ENCODE assay signal across 27 mouse cellular contexts in genomic region chr14:27889650-27890049, GRCm38 (mm10).
DNase-seq lines count a peak whose midpoint lies in the region; ATAC-seq and TF ChIP-seq lines count a peak whose summit lies in the region.
"Had no signal": no experiment of that assay in that cellular context is flagged by ENCODE, and none has a peak within 500 bp of the region (broad histone marks: within the 10 kb centered on the region; RNA-seq: fewer than 3 reads in every experiment).

No protein-coding gene starts in this region.

- no peak overlapping the region for H3K4me2 ChIP-seq in embryonic facial prominence, embryonic 14.5 days (ENCODE audit: low read depth, low read length)
- no peak overlapping the region for H3K4me2 ChIP-seq in lung, postnatal 0 days (replicated peaks; ENCODE audit: low read depth, low read length)
- H3K4me2 ChIP-seq: forebrain, embryonic 15.5 days; heart, embryonic 15.5 days; hindbrain, embryonic 13.5 days had no signal

- ATAC-seq in embryonic facial prominence, embryonic 14.5 days (ENCODE audit: low read depth) = no peak
- no peak for ATAC-seq in lung, postnatal 0 days
- peak; percentile 100 for ATAC-seq in megakaryocyte, adult 5-6 weeks (ENCODE audit: poor library complexity, severe bottlenecking)
- ATAC-seq: forebrain, embryonic 15.5 days; intestine, embryonic 16.5 days; Patski had no signal

- no peaks in the 10 kb centered on the region for H3K36me3 ChIP-seq in embryonic facial prominence, embryonic 14.5 days (ENCODE audit: control insufficient read depth, insufficient read depth, low read length)
- H3K36me3 ChIP-seq in embryonic facial prominence, embryonic 10.5 days (replicated peaks) = no peaks in the 10 kb centered on the region
- no peaks in the 10 kb centered on the region for H3K36me3 ChIP-seq in lung, postnatal 0 days (ENCODE audit: insufficient read depth, low read length)
- H3K36me3 ChIP-seq: forebrain, embryonic 10.5 days; forebrain, embryonic 15.5 days; heart, embryonic 10.5 days; heart, embryonic 15.5 days; hindbrain, embryonic 13.5 days had no signal

- H3K4me1 ChIP-seq in embryonic facial prominence, embryonic 14.5 days (ENCODE audit: control insufficient read depth, insufficient read depth, low read length) = no peaks in the 10 kb centered on the region
- no peaks in the 10 kb centered on the region for H3K4me1 ChIP-seq in embryonic facial prominence, embryonic 10.5 days
- H3K4me1 ChIP-seq in lung, postnatal 0 days (ENCODE audit: insufficient read depth, low read depth, low read length) = no peaks in the 10 kb centered on the region
- H3K4me1 ChIP-seq: forebrain, embryonic 10.5 days; forebrain, embryonic 15.5 days; heart, embryonic 10.5 days; heart, embryonic 15.5 days; hindbrain, embryonic 13.5 days had no signal

- H3K9ac ChIP-seq in embryonic facial prominence, embryonic 14.5 days (ENCODE audit: low read depth, low read length) = no peak overlapping the region
- no peak overlapping the region for H3K9ac ChIP-seq in lung, postnatal 0 days (replicated peaks; ENCODE audit: low read depth)
- H3K9ac ChIP-seq: forebrain, embryonic 15.5 days; heart, embryonic 15.5 days; hindbrain, embryonic 13.5 days had no signal

- no peak overlapping the region for H3K4me3 ChIP-seq in embryonic facial prominence, embryonic 14.5 days (ENCODE audit: low read depth, low read length)
- H3K4me3 ChIP-seq in embryonic facial prominence, embryonic 10.5 days = no peak overlapping the region
- H3K4me3 ChIP-seq in lung, postnatal 0 days (ENCODE audit: low read depth, low read length) = no peak overlapping the region
- H3K4me3 ChIP-seq: forebrain, embryonic 10.5 days; forebrain, embryonic 15.5 days; heart, embryonic 10.5 days; heart, embryonic 15.5 days; hindbrain, embryonic 13.5 days had no signal

- TF ChIP-seq CTCF in lung, postnatal 0 days (IDR thresholded peaks at IDR 0.05) = no peak

- H3K9me3 ChIP-seq in embryonic facial prominence, embryonic 14.5 days (ENCODE audit: control insufficient read depth, low read length) = no peaks in the 10 kb centered on the region
- H3K9me3 ChIP-seq in embryonic facial prominence, embryonic 10.5 days = no peaks in the 10 kb centered on the region
- no peaks in the 10 kb centered on the region for H3K9me3 ChIP-seq in lung, postnatal 0 days (ENCODE audit: low read length)
- H3K9me3 ChIP-seq: forebrain, embryonic 10.5 days; forebrain, embryonic 15.5 days; heart, embryonic 10.5 days; heart, embryonic 15.5 days; hindbrain, embryonic 13.5 days had no signal

- no peak for TF ChIP-seq EP300 in lung, postnatal 0 days (IDR thresholded peaks at IDR 0.05)

- peak; percentile 32 for DNase-seq in embryonic facial prominence, embryonic 14.5 days (ENCODE audit: low spot score)
- no peak for DNase-seq in embryonic facial prominence, embryonic 10.5 days (ENCODE audit: low spot score)
- peak; percentile 18 for DNase-seq in lung, postnatal 0 days (ENCODE audit: low spot score)
- no peak for DNase-seq in lung, postnatal 10 days
- peak; percentile 16 for DNase-seq in fibroblast of lung, adult 2 months (ENCODE audit: low read depth)
- DNase-seq in kidney, adult 8-10 months = no peak
- DNase-seq in gastrocnemius, postnatal 25 days = no peak
- DNase-seq: adrenal gland, postnatal 14 days; cerebellum, adult 18-20 months; cerebellum, postnatal 10 days; gastrocnemius, postnatal 10 days; heart, adult 11 months; kidney, adult 9 months; kidney, postnatal 10 days; layer of hippocampus, adult 9-11 months; midbrain, embryonic 14.5 days; retina, postnatal 1 day; right cerebral cortex, postnatal 14 days; thymus, postnatal 25 days had no signal

- no peak overlapping the region for H3K27ac ChIP-seq in embryonic facial prominence, embryonic 14.5 days (replicated peaks; ENCODE audit: low read depth, low read length)
- H3K27ac ChIP-seq in embryonic facial prominence, embryonic 10.5 days (replicated peaks) = no peak overlapping the region
- no peak overlapping the region for H3K27ac ChIP-seq in lung, postnatal 0 days (ENCODE audit: low read length)
- H3K27ac ChIP-seq: forebrain, embryonic 10.5 days; forebrain, embryonic 15.5 days; heart, embryonic 10.5 days; heart, embryonic 15.5 days; hindbrain, embryonic 13.5 days had no signal

- H3K27me3 ChIP-seq in embryonic facial prominence, embryonic 14.5 days (replicated peaks; ENCODE audit: control insufficient read depth, insufficient read depth, low read length) = no peaks in the 10 kb centered on the region
- no peaks in the 10 kb centered on the region for H3K27me3 ChIP-seq in embryonic facial prominence, embryonic 10.5 days (replicated peaks; ENCODE audit: low read depth, poor library complexity, severe bottlenecking)
- H3K27me3 ChIP-seq in lung, postnatal 0 days (replicated peaks; ENCODE audit: insufficient read depth, low read length) = no peaks in the 10 kb centered on the region
- H3K27me3 ChIP-seq: forebrain, embryonic 15.5 days; heart, embryonic 15.5 days; hindbrain, embryonic 13.5 days; Patski had no signal

- WGBS in embryonic facial prominence, embryonic 14.5 days = 78% methylated on average over 2 of the region's 2 CpGs
- WGBS in embryonic facial prominence, embryonic 10.5 days = 81% methylated on average over 2 of the region's 2 CpGs
- WGBS in lung, postnatal 0 days = 80% methylated on average over 2 of the region's 2 CpGs

Comparison
In these comparisons a context has a peak if more than half of its experiments do, and no peak if none do; other contexts are left out.
1. DNase-seq: peak in embryonic facial prominence, embryonic 14.5 days (single experiment), lung, postnatal 0 days (single experiment) and fibroblast of lung, adult 2 months (single experiment); none in embryonic facial prominence, embryonic 10.5 days (single experiment), lung, postnatal 10 days (single experiment), kidney, adult 8-10 months (0 of 2) and gastrocnemius, postnatal 25 days (single experiment).